Mouse (Mus musculus): Measurements from ENCODE around the gene Ergic1.

DNA sequence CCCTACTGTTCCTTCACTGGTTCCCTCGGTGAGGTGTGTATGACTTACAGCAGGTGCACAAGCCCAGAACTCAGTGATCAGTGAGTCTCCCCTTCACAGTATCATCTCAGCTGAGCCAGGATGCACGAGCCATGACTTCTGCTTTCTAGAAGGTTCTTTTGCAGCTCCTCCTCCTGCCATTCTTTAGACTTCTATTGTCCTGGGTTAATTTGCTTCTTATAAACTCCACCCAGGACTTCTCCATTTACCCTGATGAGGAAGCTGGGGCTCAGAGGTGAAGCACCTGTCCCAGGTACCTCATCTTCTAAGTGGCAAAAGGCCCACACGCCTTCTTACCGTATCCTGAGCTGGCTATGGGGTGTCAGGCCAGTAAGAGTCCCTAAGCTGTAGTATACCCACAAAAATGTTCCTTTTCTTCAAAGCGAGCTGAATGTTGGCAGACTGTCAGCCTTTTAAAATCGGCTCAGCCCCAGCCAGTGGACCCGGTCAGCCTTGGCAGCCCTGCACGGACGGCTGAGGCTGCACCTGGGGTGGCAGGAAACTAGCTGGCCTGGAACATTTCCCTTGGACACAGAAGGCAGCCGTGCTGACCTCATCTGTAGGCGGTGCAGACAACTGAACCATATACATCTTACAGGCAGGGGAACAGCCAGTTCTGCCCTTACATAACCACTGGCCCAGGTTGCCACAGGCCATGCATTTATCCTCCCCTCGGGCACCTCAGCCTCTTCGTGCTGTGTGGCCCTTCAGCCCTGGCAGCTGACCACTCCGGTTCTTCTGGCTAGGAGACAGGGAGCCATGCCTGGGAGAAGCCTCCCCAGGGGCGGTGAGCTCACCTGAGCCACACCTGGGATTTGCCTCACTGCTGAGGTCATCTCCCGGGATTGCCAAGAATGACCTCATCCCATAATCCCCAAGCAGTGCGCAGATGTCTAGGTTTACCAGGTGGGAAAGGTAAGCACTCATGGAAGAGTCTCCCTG lies 59.8 kb downstream of the Ergic1 start:
- TF ChIP-seq POLR2A (IDR thresholded peaks at IDR 0.05; ENCODE audit: low read depth, low read length): no peak
- TF ChIP-seq CTCF (IDR thresholded peaks at IDR 0.05; ENCODE audit: extremely low read depth, insufficient read length, insufficient replicate concordance, low read depth, low read length): no peak
